Comparison of ENCODE assay signal across 15 mouse cellular contexts in the genomic region with DNA sequence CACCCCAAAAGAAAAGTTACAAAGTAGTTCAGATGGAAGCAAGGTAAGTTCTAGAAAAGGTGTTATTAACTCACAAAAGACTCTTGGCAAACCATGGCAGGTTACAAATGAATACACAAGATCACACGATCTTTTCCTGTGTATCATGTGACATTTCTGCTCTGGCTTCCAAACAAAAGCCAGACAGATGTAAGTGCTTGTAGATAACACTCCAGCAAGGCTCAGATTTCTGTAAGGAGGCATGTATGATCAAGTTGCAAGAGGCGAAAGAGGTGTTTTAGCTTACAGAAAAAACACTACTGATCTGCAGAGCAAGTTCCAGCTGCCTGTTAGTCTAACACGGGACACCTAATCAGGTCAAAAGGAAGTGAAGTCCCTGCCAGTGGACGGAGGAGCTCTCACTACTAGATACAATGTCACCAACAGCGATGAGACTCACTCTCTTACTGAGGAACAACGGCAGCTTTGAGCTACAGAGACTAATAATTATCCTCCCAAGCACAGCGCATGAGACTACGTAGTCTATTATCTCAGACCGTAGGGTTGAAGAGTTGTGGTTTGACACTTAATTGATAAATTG. TPM values are rescaled to one million over a fixed set of nuclear protein-coding genes. Genes with fewer than 3 reads are reported as not detected.
DNase-seq lines count a peak whose midpoint lies in the region; ATAC-seq and TF ChIP-seq lines count a peak whose summit lies in the region.
"Had no signal": no experiment of that assay in that cellular context is flagged by ENCODE, and none has a peak within 500 bp of the region (broad histone marks: within the 10 kb centered on the region; RNA-seq: fewer than 3 reads in every experiment).

No protein-coding gene starts in this region.

- no peaks in the 10 kb centered on the region for H3K36me3 ChIP-seq in heart, embryonic 12.5 days
- no peaks in the 10 kb centered on the region for H3K36me3 ChIP-seq in lung, postnatal 0 days (ENCODE audit: insufficient read depth, low read length)
- no peaks in the 10 kb centered on the region for H3K36me3 ChIP-seq in heart, postnatal 0 days (replicated peaks; ENCODE audit: control insufficient read depth, insufficient read depth, low read length)

- H3K4me3 ChIP-seq in heart, embryonic 12.5 days: peak overlapping the region; percentile 12; the same call in 1 of the 2 replicates
- no peak overlapping the region for H3K4me3 ChIP-seq in lung, postnatal 0 days (ENCODE audit: low read depth, low read length)
- 0 out of 2 replicates have a peak overlapping the region, but pooled peaks have one; percentile 9 for H3K4me3 ChIP-seq in heart, postnatal 0 days (ENCODE audit: low read depth, low read length)
- H3K4me3 ChIP-seq in lung, adult 2 months (replicated peaks; ENCODE audit: extremely low read depth, low read depth, low read length): no peak overlapping the region

- no peak for ATAC-seq in heart, embryonic 12.5 days (ENCODE audit: insufficient number of reproducible peaks, low FRiP score)
- peak; percentile 19; the same call in 1 of the 2 replicates for ATAC-seq in lung, postnatal 0 days
- no peak; the same call in 1 of the 2 replicates for ATAC-seq in heart, postnatal 0 days (ENCODE audit: insufficient read depth, low read depth)
- ATAC-seq: midbrain, embryonic 16.5 days had no signal

- no peak for DNase-seq in heart, postnatal 14 days
- peak; percentile 34 for DNase-seq in lung, postnatal 0 days (ENCODE audit: low spot score)
- no peak for DNase-seq in lung, adult 18-20 months
- DNase-seq in heart, postnatal 0 days (ENCODE audit: low spot score): peak; percentile 25
- peak; percentile 73 for DNase-seq in testis, postnatal 14 days (ENCODE audit: low spot score)
- no peak for DNase-seq in lung, adult 2 months
- no peak for DNase-seq in thymus, postnatal 4 days
- DNase-seq: adrenal gland, postnatal 25 days; kidney, adult 2 months; liver; right cerebral cortex, postnatal 14 days had no signal

- H3K27me3 ChIP-seq in heart, embryonic 12.5 days (replicated peaks): no peaks in the 10 kb centered on the region
- H3K27me3 ChIP-seq in lung, postnatal 0 days (replicated peaks; ENCODE audit: insufficient read depth, low read length): no peaks in the 10 kb centered on the region
- H3K27me3 ChIP-seq in heart, postnatal 0 days (ENCODE audit: control insufficient read depth, insufficient read depth, low read length): no peaks in the 10 kb centered on the region
- H3K27me3 ChIP-seq: CH12.LX had no signal

- no peak overlapping the region for H3K9ac ChIP-seq in heart, embryonic 12.5 days
- H3K9ac ChIP-seq in lung, postnatal 0 days (replicated peaks; ENCODE audit: low read depth): no peak overlapping the region
- H3K9ac ChIP-seq in heart, postnatal 0 days (replicated peaks; ENCODE audit: low read depth, low read length): peak overlapping the region; percentile 16; the same call in 1 of the 2 replicates

- H3K4me2 ChIP-seq in heart, embryonic 12.5 days: peak overlapping the region; percentile 48
- 0 out of 2 replicates have a peak overlapping the region, but pooled peaks have one; percentile 14 for H3K4me2 ChIP-seq in lung, postnatal 0 days (replicated peaks; ENCODE audit: low read depth, low read length)
- peak overlapping the region; percentile 48 for H3K4me2 ChIP-seq in heart, postnatal 0 days (ENCODE audit: low read depth, low read length)

- TF ChIP-seq POLR2A in lung, adult 2 months (IDR thresholded peaks at IDR 0.05; ENCODE audit: borderline replicate concordance, extremely low read depth, low read depth, low read length): no peak

- no peak for TF ChIP-seq CTCF in lung, postnatal 0 days (IDR thresholded peaks at IDR 0.05)
- TF ChIP-seq CTCF in heart, postnatal 0 days (IDR thresholded peaks at IDR 0.05; ENCODE audit: low read depth): no peak
- no peak for TF ChIP-seq CTCF in lung, adult 2 months (IDR thresholded peaks at IDR 0.05; ENCODE audit: insufficient read depth, low read length)

- WGBS in heart, embryonic 12.5 days: 14% methylated on average over 9 of the region's 9 CpGs
- WGBS in lung, postnatal 0 days: 14% methylated on average over 9 of the region's 9 CpGs
- 7% methylated on average over 9 of the region's 9 CpGs for WGBS in heart, postnatal 0 days
- WGBS in lung, adult 2 months: 26% methylated on average over 9 of the region's 9 CpGs

- no peak for TF ChIP-seq EP300 in lung, postnatal 0 days (IDR thresholded peaks at IDR 0.05)
- no peak for TF ChIP-seq EP300 in heart, postnatal 0 days (IDR thresholded peaks at IDR 0.05; ENCODE audit: low read depth)

- intact Hi-C loops in heart, postnatal 14 days (cut with DNase I): no loop called here

- peak overlapping the region; percentile 53 for H3K27ac ChIP-seq in heart, embryonic 12.5 days (ENCODE audit: poor library complexity, severe bottlenecking)
- H3K27ac ChIP-seq in lung, postnatal 0 days (ENCODE audit: low read length): no peak overlapping the region
- peak overlapping the region; percentile 38; the same call in 1 of the 2 replicates for H3K27ac ChIP-seq in heart, postnatal 0 days (ENCODE audit: low read depth)
- H3K27ac ChIP-seq: macrophage had no signal

- peaks cover 22% of the 10 kb centered on the region for H3K4me1 ChIP-seq in heart, embryonic 12.5 days (replicated peaks)
- H3K4me1 ChIP-seq in lung, postnatal 0 days (ENCODE audit: insufficient read depth, low read depth, low read length): no peaks in the 10 kb centered on the region
- peaks cover 10% of the 10 kb centered on the region for H3K4me1 ChIP-seq in heart, postnatal 0 days (ENCODE audit: control insufficient read depth, insufficient read depth)
- peaks cover 4% of the 10 kb centered on the region; the same call in 1 of the 2 replicates for H3K4me1 ChIP-seq in lung, adult 2 months (ENCODE audit: control insufficient read depth, insufficient read depth, low read length)

- H3K9me3 ChIP-seq in heart, embryonic 12.5 days (replicated peaks): no peaks in the 10 kb centered on the region
- no peaks in the 10 kb centered on the region for H3K9me3 ChIP-seq in lung, postnatal 0 days (ENCODE audit: low read length)
- H3K9me3 ChIP-seq in heart, postnatal 0 days (replicated peaks; ENCODE audit: control insufficient read depth, low read length): no peaks in the 10 kb centered on the region

RNA-seq across cellular contexts. Expression of a gene that starts 13.8 kb away (rescaled TPM):
- 7.0 and 7.7 TPM in 2 replicates for polyA plus RNA-seq in heart, embryonic 12.5 days (2016; fragmentation: Nextera tagmentation; extraction: Ambion mirVana)
- total RNA-seq in heart, postnatal 14 days (2021): 1 to 10 TPM; 3.0 to 4.1 TPM
- 1.2 and 1.3 TPM in 2 replicates for polyA plus RNA-seq in lung, postnatal 0 days (2015; fragmentation: Nextera tagmentation; extraction: Ambion mirVana)
- total RNA-seq in heart, postnatal 0 days (2014; rRNA removed; ENCODE audit: low replicate concordance): 1.6 and 20.0 TPM in 2 replicates
- polyA plus RNA-seq in heart, postnatal 0 days (2015; fragmentation: Nextera tagmentation; extraction: Ambion mirVana): 2.3 and 2.4 TPM in 2 replicates
- 0.34 and 0.72 TPM in 2 replicates for polyA plus RNA-seq in lung, adult 2 months (2012; rRNA removed)

RNA-seq across cellular contexts. Expression of a gene that starts 46.0 kb away (rescaled TPM):
- 61.2 and 64.1 TPM in 2 replicates for polyA plus RNA-seq in heart, embryonic 12.5 days (2016; fragmentation: Nextera tagmentation; extraction: Ambion mirVana)
- total RNA-seq in heart, postnatal 14 days (2021): 10 to 100 TPM; 69.0 to 71.8 TPM
- polyA plus RNA-seq in lung, postnatal 0 days (2015; fragmentation: Nextera tagmentation; extraction: Ambion mirVana): 5.6 and 7.8 TPM in 2 replicates
- 61.3 and 75.3 TPM in 2 replicates for total RNA-seq in heart, postnatal 0 days (2014; rRNA removed; ENCODE audit: low replicate concordance)
- 35.4 and 41.1 TPM in 2 replicates for polyA plus RNA-seq in heart, postnatal 0 days (2015; fragmentation: Nextera tagmentation; extraction: Ambion mirVana)
- polyA plus RNA-seq in lung, adult 2 months (2012; rRNA removed): 1.8 and 3.4 TPM in 2 replicates

Comparison
In these comparisons a context has a peak if more than half of its experiments do, and no peak if none do; other contexts are left out.
1. DNase-seq: peak in lung, postnatal 0 days (single experiment), heart, postnatal 0 days (single experiment) and testis, postnatal 14 days (single experiment); none in heart, postnatal 14 days (0 of 2), lung, adult 18-20 months (0 of 2), lung, adult 2 months (single experiment) and thymus, postnatal 4 days (single experiment).
2. H3K4me3 ChIP-seq: peak in heart, embryonic 12.5 days (single experiment) and heart, postnatal 0 days (single experiment); none in lung, postnatal 0 days (single experiment) and lung, adult 2 months (single experiment).
3. Peak in every context shown above with its lines, with median percentiles within 50 percentile points of each other: H3K4me2 ChIP-seq.